Mouse (Mus musculus) forebrain, postnatal 0 days (tissue): ENCODE measurements at regions not wholly inside any gene's neighbourhood (a gene's known extent, or its start where the extent isn't known, plus 50 kb on each side); places are given as distances from the start of the nearest gene placed in this dataset.

Experiments used
- ATAC-seq: fragments of 200-750 bp; cut with Nextera tagmentation; 2 replicates; pipeline ENCODE4 v1.8.0; 2017; ENCODE audit warnings: mild to moderate bottlenecking, moderate library complexity
- DNase-seq: peaks from one replicate; pipeline ENCODE4 v3.0.0-alpha.2; 2015
- H3K27ac ChIP-seq: fragments of 300-500 bp; sonication (generic); 2 replicates; pipeline ENCODE4 v1.5.1; 2014; ENCODE audit warnings: low read depth, mild to moderate bottlenecking, antibody characterized with exemption, low read length, moderate library complexity, mixed read lengths
- H3K27me3 ChIP-seq: fragments of 300-500 bp; sonication (generic); 2 replicates; pipeline ENCODE4 v1.6.1; 2014; ENCODE audit warnings: mild to moderate bottlenecking, low read length, mixed read lengths; ENCODE audit not compliant: insufficient read depth
- H3K36me3 ChIP-seq: fragments of 300-500 bp; sonication (generic); 2 replicates; pipeline ENCODE4 v1.6.1; 2014; ENCODE audit warnings: mild to moderate bottlenecking, moderate library complexity; ENCODE audit not compliant: insufficient read depth
- H3K4me1 ChIP-seq: fragments of 300-500 bp; sonication (generic); 2 replicates; pipeline ENCODE4 v1.6.1; 2014; ENCODE audit warnings: antibody characterized with exemption; ENCODE audit not compliant: insufficient read depth
- H3K4me2 ChIP-seq: fragments of 300-500 bp; sonication (generic); 2 replicates; pipeline ENCODE4 v1.6.1; 2014; ENCODE audit warnings: low read depth, mild to moderate bottlenecking, moderate library complexity
- H3K4me3 ChIP-seq: fragments of 300-500 bp; sonication (generic); 2 replicates; pipeline ENCODE4 v1.5.1; 2014; ENCODE audit warnings: low read depth, low read length, mixed read lengths
- H3K9ac ChIP-seq: fragments of 300-500 bp; sonication (generic); 2 replicates; pipeline ENCODE4 v1.6.1; 2014; ENCODE audit warnings: mild to moderate bottlenecking
- H3K9me3 ChIP-seq: fragments of 300-500 bp; sonication (generic); 2 replicates; pipeline ENCODE4 v1.6.1; 2016; ENCODE audit warnings: low read length
- CTCF ChIP-seq: sonication (generic); IDR thresholded peaks from 2 replicates; pipeline ENCODE4 v1.5.1; 2016; ENCODE audit warnings: antibody characterized with exemption, control low read depth, low read depth
- WGBS: fragments of 180-500 bp; shearing (Covaris S2); extraction: QIAGEN DNeasy Blood & Tissue Kit; methylation state at CpG from one replicate; pipeline ENCODE4 v1.1.7; 2014; 5-methylcytosine and 5-hydroxymethylcytosine counted together

- DNase-seq (no peak), ATAC-seq (0 out of 2 replicates have a peak, but pooled peaks have one; percentile 25)
- whole genome bisulfite sequencing, result 75% methylated on average over 10 of the region's 10 CpGs
- no peak for TF ChIP-seq CTCF
- Histone ChIP-seq H3K9ac (no peak overlapping the region), H3K27ac (no peak overlapping the region), H3K9me3 (no peaks in the 10 kb centered on the region), H3K36me3 (no peaks in the 10 kb centered on the region), H3K27me3 (no peaks in the 10 kb centered on the region), H3K4me2 (no peak overlapping the region), H3K4me1 (no peaks in the 10 kb centered on the region), H3K4me3 (no peak overlapping the region)
Measured at GRCm38 (mm10) chr2:8026648-8027047, 517.3 kb upstream of the Celf2 start.

- no peaks in the 10 kb centered on the region for H3K27me3 ChIP-seq
- WGBS, result 37% methylated on average over 3 of the region's 3 CpGs
- H3K4me1 ChIP-seq, result no peaks in the 10 kb centered on the region
- H3K9ac ChIP-seq, result no peak overlapping the region
- ATAC-seq (no peak), DNase-seq (no peak)
- H3K4me3 ChIP-seq, result no peak overlapping the region
- H3K27ac ChIP-seq, result peak overlapping the region; percentile 22; the same call in 1 of the 2 replicates
- TF ChIP-seq CTCF, result no peak
- H3K9me3 ChIP-seq, result no peaks in the 10 kb centered on the region
- H3K36me3 ChIP-seq, result no peaks in the 10 kb centered on the region
- H3K4me2 ChIP-seq, result no peak overlapping the region
Measured at GRCm38 (mm10) chr2:8022651-8023050, 513.3 kb upstream of the Celf2 start.

DNA sequence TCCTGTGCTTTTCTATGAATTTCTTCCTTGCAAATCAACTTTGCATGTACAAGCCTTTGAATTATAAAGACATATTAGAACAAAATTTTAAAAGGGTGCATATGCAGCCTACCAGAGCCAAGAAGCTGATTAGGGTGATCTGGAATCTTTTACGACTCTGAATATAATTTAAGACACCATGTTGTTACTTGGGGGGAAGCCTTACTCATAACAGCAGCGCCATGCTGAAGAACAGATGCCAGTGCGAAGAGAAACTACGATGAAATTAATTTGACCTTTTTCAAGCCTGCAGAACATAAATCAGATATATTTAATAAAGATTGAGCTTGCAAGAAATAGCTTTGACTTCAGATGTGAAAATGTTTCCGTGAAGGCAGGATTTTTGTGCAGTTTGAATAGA is 512.7 kb upstream of the Celf2 start:
- DNase-seq (peak; percentile 74), ATAC-seq (peak; percentile 48; the same call in 1 of the 2 replicates)
- no peaks in the 10 kb centered on the region for H3K4me1 ChIP-seq
- peak overlapping the region; percentile 22; the same call in 1 of the 2 replicates for H3K27ac ChIP-seq
- no peak overlapping the region for H3K4me3 ChIP-seq
- H3K9ac ChIP-seq, result no peak overlapping the region
- no peak overlapping the region for H3K4me2 ChIP-seq
- no peaks in the 10 kb centered on the region for H3K36me3 ChIP-seq
- no peaks in the 10 kb centered on the region for H3K27me3 ChIP-seq
- H3K9me3 ChIP-seq, result no peaks in the 10 kb centered on the region
- 51% methylated on average over 5 of the region's 5 CpGs for WGBS
- no peak for TF ChIP-seq CTCF

DNA sequence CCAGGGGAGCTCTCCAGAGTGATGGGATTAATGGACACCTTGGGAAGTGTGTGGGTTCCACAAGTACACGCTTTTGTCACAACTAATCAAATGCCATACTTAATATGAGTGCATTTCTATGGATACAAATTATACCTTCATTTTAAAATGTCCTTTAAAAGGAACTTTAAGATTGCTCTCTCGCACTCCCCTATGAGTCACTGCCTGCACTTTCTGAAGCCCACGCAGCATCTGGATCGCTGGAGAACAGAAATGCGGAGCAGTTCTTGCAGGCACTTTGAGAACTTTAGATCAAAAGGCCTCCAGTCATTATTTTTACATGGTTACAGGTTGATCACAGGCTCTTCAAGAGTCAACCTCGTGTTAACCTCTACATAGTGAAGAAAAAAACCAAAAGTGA is 503.5 kb upstream of the Celf2 start:
- 82% methylated on average over 6 of the region's 6 CpGs for WGBS
- Histone ChIP-seq H3K4me3 (no peak overlapping the region), H3K36me3 (no peaks in the 10 kb centered on the region), H3K4me2 (no peak overlapping the region), H3K27me3 (no peaks in the 10 kb centered on the region), H3K9ac (no peak overlapping the region), H3K9me3 (no peaks in the 10 kb centered on the region), H3K27ac (no peak overlapping the region), H3K4me1 (no peaks in the 10 kb centered on the region)
- ATAC-seq, result no peak
- TF ChIP-seq CTCF, result no peak
- no peak for DNase-seq

DNA sequence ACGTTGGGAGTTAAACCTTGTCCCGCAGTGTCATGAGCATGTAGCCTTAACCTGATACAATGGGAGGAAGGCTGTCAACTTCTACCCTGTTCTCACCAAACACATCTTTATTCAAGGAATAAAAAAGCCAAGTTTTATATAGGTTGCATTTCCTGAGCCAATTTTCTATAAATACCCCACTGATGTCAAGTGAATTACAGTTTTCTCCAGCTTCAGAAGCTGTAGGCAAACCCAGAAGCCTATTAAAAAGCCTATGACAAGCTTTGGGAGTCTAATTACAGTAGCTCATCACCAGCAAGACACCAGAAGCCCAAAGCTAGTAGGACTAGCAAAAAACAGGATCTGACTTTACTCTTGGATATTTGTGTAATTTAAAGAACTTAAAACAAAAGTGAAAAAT is 490.1 kb upstream of the Celf2 start:
- Histone ChIP-seq H3K27ac (peak overlapping the region; percentile 42; the same call in 1 of the 2 replicates), H3K36me3 (no peaks in the 10 kb centered on the region), H3K9me3 (no peaks in the 10 kb centered on the region), H3K9ac (no peak overlapping the region), H3K4me2 (no peak overlapping the region), H3K4me1 (no peaks in the 10 kb centered on the region), H3K27me3 (no peaks in the 10 kb centered on the region), H3K4me3 (no peak overlapping the region)
- 81% methylated on average over 2 of the region's 2 CpGs for WGBS
- TF ChIP-seq CTCF, result no peak
- ATAC-seq (0 out of 2 replicates have a peak, but pooled peaks have one; percentile 38), DNase-seq (peak; percentile 23)

DNA sequence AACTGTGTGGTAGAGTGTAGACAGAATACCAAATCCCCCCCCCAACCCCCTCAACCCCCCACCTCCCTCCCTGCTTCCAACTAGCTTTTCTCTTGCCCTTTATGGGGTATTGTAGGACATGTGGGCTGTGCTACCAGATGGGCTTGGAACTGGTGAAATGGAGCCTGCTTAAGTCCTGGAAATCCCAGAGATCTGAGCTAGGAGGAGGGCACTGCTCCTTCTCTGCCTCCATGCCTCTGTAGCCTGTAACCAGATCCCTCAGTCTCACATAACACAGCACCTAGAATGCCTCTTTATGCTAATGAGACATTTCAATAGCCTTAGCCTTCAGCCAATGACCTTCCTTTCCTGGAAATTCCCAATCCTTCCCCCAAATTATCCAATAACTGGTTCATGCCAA is 465.1 kb upstream of the Celf2 start:
- no peak for DNase-seq
- Histone ChIP-seq H3K9ac (no peak overlapping the region), H3K4me1 (no peaks in the 10 kb centered on the region), H3K36me3 (no peaks in the 10 kb centered on the region), H3K4me3 (no peak overlapping the region), H3K27me3 (no peaks in the 10 kb centered on the region), H3K9me3 (no peaks in the 10 kb centered on the region), H3K4me2 (no peak overlapping the region), H3K27ac (no peak overlapping the region)
- ATAC-seq, result no peak
- TF ChIP-seq CTCF, result no peak

GRCm38 (mm10) chr2:7963456-7963855 is 454.1 kb upstream of the Celf2 start:
- Histone ChIP-seq H3K27me3 (no peaks in the 10 kb centered on the region), H3K4me2 (no peak overlapping the region), H3K4me1 (no peaks in the 10 kb centered on the region), H3K27ac (no peak overlapping the region), H3K36me3 (no peaks in the 10 kb centered on the region), H3K4me3 (no peak overlapping the region), H3K9ac (no peak overlapping the region), H3K9me3 (no peaks in the 10 kb centered on the region)
- no peak for TF ChIP-seq CTCF
- ATAC-seq, result no peak
- no peak for DNase-seq

DNA sequence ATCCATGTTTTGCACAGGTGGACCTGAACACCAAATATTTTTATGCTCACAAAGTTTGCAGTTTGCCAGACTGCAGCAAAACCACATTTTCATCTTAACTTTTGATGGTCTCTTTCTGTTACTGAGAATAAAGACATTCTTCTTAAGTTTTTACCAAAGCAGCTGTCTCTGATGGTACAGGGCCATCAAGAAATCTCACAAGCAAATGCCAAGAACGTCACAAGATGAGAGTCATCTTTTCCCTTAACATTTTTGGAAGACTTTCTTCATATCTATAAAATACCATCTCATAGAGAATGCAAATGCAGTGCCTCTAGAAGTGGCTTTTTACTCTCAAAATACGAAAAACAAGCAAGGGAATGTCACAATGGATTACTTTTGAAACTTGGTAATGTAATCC is 444.8 kb upstream of the Celf2 start:
- H3K9ac ChIP-seq, result no peak overlapping the region
- no peak for ATAC-seq
- H3K27me3 ChIP-seq, result no peaks in the 10 kb centered on the region
- DNase-seq, result peak; percentile 34
- no peak overlapping the region for H3K4me2 ChIP-seq
- TF ChIP-seq CTCF, result no peak
- no peaks in the 10 kb centered on the region for H3K9me3 ChIP-seq
- no peaks in the 10 kb centered on the region for H3K4me1 ChIP-seq
- H3K36me3 ChIP-seq, result no peaks in the 10 kb centered on the region
- no peak overlapping the region for H3K27ac ChIP-seq
- WGBS, result 68% methylated on average over 2 of the region's 2 CpGs
- H3K4me3 ChIP-seq, result no peak overlapping the region
